Mouse (Mus musculus) thymus, adult 2 months (tissue): ENCODE results near the gene Kcnj8. TPM values are rescaled to one million over a fixed set of nuclear protein-coding genes. Genes with fewer than 3 reads are reported as not detected.

ENCODE experiments used
- DNase-seq: peaks from one replicate; pipeline ENCODE4 v3.0.0; 2021
- H3K27ac ChIP-seq: fragments of 200-500 bp; 2 replicates; pipeline ENCODE4 v1.5.1; 2012; ENCODE audit warnings: low read length, control low read depth; ENCODE audit not compliant: control insufficient read depth, insufficient read depth
- H3K27me3 ChIP-seq: fragments of 200-500 bp; 2 replicates; pipeline ENCODE4 v1.6.1; 2012; ENCODE audit warnings: mild to moderate bottlenecking, low read length, moderate library complexity, mixed read lengths; ENCODE audit not compliant: control insufficient read depth, insufficient read depth
- H3K36me3 ChIP-seq: fragments of 200-500 bp; 2 replicates; pipeline ENCODE4 v1.6.1; 2012; ENCODE audit warnings: mild to moderate bottlenecking, low read length, moderate library complexity; ENCODE audit not compliant: control insufficient read depth, insufficient read depth
- H3K4me1 ChIP-seq: fragments of 200-500 bp; replicated peaks from 2 replicates; pipeline ENCODE4 v1.6.1; 2012; ENCODE audit warnings: low read length; ENCODE audit not compliant: control insufficient read depth, insufficient read depth
- H3K4me3 ChIP-seq: fragments of 200-500 bp; 2 replicates; pipeline ENCODE4 v1.5.1; 2012; ENCODE audit warnings: mild to moderate bottlenecking, low read length, control low read depth, moderate library complexity; ENCODE audit not compliant: control insufficient read depth, insufficient read depth
- CTCF ChIP-seq: fragments of 200-500 bp; IDR thresholded peaks from 2 replicates; pipeline ENCODE4 v1.5.1; 2012; ENCODE audit warnings: mild to moderate bottlenecking, control low read depth, low read length, moderate library complexity, borderline replicate concordance; ENCODE audit not compliant: control insufficient read depth, poor library complexity, insufficient read depth; ENCODE audit errors: extremely low read depth
- POLR2A ChIP-seq: fragments of 200-500 bp; IDR thresholded peaks from 2 replicates; pipeline ENCODE4 v1.6.1; 2012; ENCODE audit warnings: mild to moderate bottlenecking, low read length, control low read depth, moderate library complexity; ENCODE audit not compliant: control insufficient read depth, poor library complexity, insufficient read depth; ENCODE audit errors: extremely low read depth
- WGBS: fragments of 180-500 bp; shearing (Covaris S2); methylation state at CpG from one replicate; pipeline ENCODE4 v1.1.7; 2018; 5-methylcytosine and 5-hydroxymethylcytosine counted together
- polyA plus RNA-seq: library from polyadenylated mRNA; depleted of rRNA; stranded (reverse); fragments of >200 nt; gene quantifications from 2 replicates; pipeline ENCODE4 v1.2.3, GENCODE M21; 2012

Gene Kcnj8
- polyA plus RNA-seq, 1 experiment: 3.9 TPM

- H3K27me3 ChIP-seq: peaks cover 16% of the 10 kb centered on the region
- no peak for DNase-seq
- 84% methylated on average over 7 of the region's 7 CpGs for WGBS
These were observed 2.6 kb downstream of the Kcnj8 start for GRCm38 (mm10) chr6:142568713-142569357.

GRCm38 (mm10) chr6:142567452-142567851 is 4.0 kb downstream of the Kcnj8 start:
- no peak overlapping the region for H3K27ac ChIP-seq
- DNase-seq: peak; percentile 25
- TF ChIP-seq POLR2A: no peak
- no peak for TF ChIP-seq CTCF
- H3K36me3 ChIP-seq: no peaks in the 10 kb centered on the region
- WGBS: 23% methylated on average over 5 of the region's 5 CpGs
- peaks cover 8% of the 10 kb centered on the region for H3K4me1 ChIP-seq
- peaks cover 13% of the 10 kb centered on the region for H3K27me3 ChIP-seq
- no peak overlapping the region for H3K4me3 ChIP-seq

More at GRCm38 (mm10) chr6:142568713-142569357, 2.6 kb downstream of the Kcnj8 start:
- no peaks in the 10 kb centered on the region for H3K36me3 ChIP-seq
- no peak overlapping the region for H3K27ac ChIP-seq
- peaks cover 8% of the 10 kb centered on the region for H3K4me1 ChIP-seq
- no peak overlapping the region for H3K4me3 ChIP-seq
- TF ChIP-seq POLR2A (no peak), CTCF (no peak)

GRCm38 (mm10) chr6:142564746-142565145 is 6.7 kb downstream of the Kcnj8 start:
- 95% methylated on average over 3 of the region's 3 CpGs for WGBS
- DNase-seq: no peak
- H3K27ac ChIP-seq: no peak overlapping the region

GRCm38 (mm10) chr6:142561151-142561550 is 10.3 kb downstream of the Kcnj8 start:
- Histone ChIP-seq H3K27ac (peak overlapping the region; percentile 64; the same call in 1 of the 2 replicates), H3K4me3 (no peak overlapping the region), H3K36me3 (no peaks in the 10 kb centered on the region), H3K4me1 (peaks cover 2% of the 10 kb centered on the region), H3K27me3 (no peaks in the 10 kb centered on the region)
- no peak for TF ChIP-seq POLR2A
- TF ChIP-seq CTCF: no peak
- WGBS: 6% methylated on average over 1 of the region's 1 CpGs
- DNase-seq: peak; percentile 44

More at GRCm38 (mm10) chr6:142564746-142565145, 6.7 kb downstream of the Kcnj8 start:
- H3K36me3 ChIP-seq: no peaks in the 10 kb centered on the region
- no peaks in the 10 kb centered on the region; the same call in 1 of the 2 replicates for H3K27me3 ChIP-seq
- TF ChIP-seq CTCF: no peak
- TF ChIP-seq POLR2A: no peak
- H3K4me3 ChIP-seq: no peak overlapping the region
- peaks cover 2% of the 10 kb centered on the region for H3K4me1 ChIP-seq

- Histone ChIP-seq H3K27ac (no peak overlapping the region), H3K36me3 (no peaks in the 10 kb centered on the region), H3K4me1 (peaks cover 2% of the 10 kb centered on the region), H3K27me3 (no peaks in the 10 kb centered on the region), H3K4me3 (no peak overlapping the region)
- 85% methylated on average over 10 of the region's 10 CpGs for WGBS
- DNase-seq: no peak
- no peak for TF ChIP-seq POLR2A
- no peak for TF ChIP-seq CTCF
These were observed 12.4 kb downstream of the Kcnj8 start for GRCm38 (mm10) chr6:142558772-142559679.

GRCm38 (mm10) chr6:142558076-142558475 is 13.3 kb downstream of the Kcnj8 start:
- WGBS: 91% methylated on average over 10 of the region's 10 CpGs

More at GRCm38 (mm10) chr6:142558076-142558475, 13.3 kb downstream of the Kcnj8 start:
- TF ChIP-seq POLR2A (no peak), CTCF (no peak)
- H3K27me3 ChIP-seq: no peaks in the 10 kb centered on the region
- H3K4me1 ChIP-seq: peaks cover 2% of the 10 kb centered on the region
- no peak overlapping the region for H3K27ac ChIP-seq
- H3K4me3 ChIP-seq: no peak overlapping the region
- H3K36me3 ChIP-seq: no peaks in the 10 kb centered on the region
- no peak for DNase-seq
